Mouse (Mus musculus) cerebellum, adult 9-10 months (tissue): ENCODE measurements at regions not wholly inside any gene's neighbourhood (a gene's known extent, or its start where the extent isn't known, plus 50 kb on each side); places are given as distances from the start of the nearest gene placed in this dataset.

ENCODE experiments used
- DNase-seq: peaks from one replicate; pipeline ENCODE4 v3.0.0; 2022

DNA sequence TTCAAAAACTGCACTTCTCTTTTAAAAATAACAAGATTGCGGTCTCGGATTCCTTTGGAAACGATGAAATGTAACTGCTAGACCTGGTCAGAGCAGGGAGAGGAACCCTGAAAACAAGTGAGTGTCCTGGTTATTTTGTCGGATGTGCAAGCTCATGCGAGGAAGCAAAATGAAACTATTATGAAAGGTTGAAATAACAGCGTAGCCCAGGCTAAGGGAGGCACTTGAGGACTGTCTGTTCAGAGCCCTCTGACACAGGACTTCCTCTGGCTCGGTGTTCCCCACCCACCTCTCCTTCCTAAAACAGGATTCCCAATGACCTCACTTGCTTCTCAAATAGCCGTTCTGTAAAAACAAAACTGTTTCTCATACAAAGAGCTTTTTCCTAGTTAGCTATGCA lies 51.3 kb upstream of the S1pr1 start:
- no peak for DNase-seq

DNA sequence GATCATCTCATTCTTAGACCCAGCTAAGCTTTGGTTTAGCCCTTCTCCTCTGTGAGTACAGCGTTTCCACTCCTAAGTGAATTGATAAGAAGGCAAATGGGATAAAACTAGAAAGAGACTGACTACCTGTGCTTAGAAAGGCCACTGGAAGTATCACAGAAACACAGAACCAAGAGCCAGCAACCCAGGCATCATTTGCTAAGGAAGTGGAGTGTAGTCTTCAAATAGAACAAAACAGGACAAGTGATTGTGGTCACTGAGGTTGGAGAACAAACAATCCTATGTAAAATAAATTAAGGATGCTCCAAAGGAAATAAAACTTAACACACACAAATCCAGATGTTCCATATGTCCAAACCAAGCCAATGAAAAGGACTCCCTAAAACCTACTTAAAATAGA lies 53.4 kb upstream of the S1pr1 start:
- no peak for DNase-seq

DNA sequence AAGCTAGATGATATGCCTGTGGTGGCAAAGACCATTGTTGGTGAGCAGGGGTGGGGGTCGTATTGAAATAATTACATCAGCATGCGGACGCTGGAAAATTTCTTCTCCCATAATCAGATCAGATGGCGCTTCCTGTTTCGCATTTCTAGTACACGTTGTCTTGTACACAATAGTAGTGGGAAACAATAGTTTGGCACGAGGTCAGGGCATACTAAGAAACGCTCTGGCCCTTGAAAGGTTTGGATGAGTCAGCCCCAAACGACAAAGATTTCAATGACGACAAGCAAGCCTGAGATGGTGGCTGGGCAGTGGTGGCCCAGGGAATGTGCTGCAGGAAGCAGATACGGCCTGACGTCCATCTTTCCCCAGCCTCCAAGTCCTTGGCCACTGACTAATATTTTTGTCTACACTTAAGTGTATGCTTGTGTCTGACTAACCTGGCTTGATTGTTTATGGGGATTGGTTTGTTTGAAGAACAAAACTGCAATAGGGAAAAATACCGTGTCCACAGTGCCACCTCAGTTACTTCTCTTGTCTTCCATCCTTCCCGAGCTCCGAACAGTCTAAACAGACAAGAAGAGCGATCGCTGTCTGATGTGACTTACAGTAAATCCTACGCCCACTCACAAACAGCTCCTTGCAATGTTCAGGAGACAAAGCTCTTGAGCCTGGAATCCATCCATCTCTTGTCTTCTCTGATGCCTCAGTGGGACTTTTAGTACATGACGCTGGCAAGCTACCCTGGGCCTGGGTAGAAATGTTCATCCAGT lies 54.1 kb upstream of the S1pr1 start:
- no peak for DNase-seq

DNA sequence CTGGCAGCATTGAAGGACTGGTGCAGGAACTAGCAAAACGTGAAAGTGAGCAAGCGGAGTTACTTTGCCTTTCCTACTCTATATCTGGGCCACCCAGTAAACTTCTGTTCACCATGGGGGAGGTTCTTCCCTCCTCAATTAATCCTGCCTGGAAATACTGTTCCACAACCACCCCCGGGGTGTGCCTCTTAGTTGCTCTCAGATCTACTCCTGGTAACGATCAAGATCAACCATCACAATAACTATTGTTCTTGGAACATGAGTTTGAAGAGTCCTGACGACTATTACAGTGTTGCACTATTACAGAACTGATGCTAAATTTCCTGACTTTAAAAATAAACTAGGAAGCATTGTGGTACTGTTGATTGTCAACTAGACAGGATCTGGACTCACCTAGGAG lies 57.8 kb upstream of the S1pr1 start:
- DNase-seq = no peak

DNA sequence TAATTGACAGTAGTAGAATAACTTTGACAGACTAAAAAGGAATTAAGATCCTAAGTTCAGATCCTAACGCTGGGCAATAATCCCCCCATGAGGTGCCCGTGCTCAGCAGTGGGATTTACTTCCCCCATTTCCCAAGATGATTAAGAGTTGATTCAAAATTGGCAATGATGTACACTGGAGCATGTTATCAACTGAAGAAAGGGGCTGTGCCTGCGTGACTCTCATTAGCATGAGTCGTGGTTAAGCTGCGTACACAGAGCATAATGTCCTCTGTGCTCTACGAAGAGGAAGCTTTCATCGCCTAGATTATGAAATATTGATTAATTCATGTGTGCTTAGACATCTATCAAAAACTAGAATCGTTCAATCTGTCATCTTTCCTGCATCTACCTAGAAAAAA lies 59.4 kb upstream of the S1pr1 start:
- DNase-seq = no peak

GRCm38 (mm10) chr3:115774723-115775122 lies 59.9 kb upstream of the S1pr1 start:
- DNase-seq = no peak

- DNase-seq = no peak
Measured at GRCm38 (mm10) chr3:115779144-115779890, 64.4 kb upstream of the S1pr1 start.

DNA sequence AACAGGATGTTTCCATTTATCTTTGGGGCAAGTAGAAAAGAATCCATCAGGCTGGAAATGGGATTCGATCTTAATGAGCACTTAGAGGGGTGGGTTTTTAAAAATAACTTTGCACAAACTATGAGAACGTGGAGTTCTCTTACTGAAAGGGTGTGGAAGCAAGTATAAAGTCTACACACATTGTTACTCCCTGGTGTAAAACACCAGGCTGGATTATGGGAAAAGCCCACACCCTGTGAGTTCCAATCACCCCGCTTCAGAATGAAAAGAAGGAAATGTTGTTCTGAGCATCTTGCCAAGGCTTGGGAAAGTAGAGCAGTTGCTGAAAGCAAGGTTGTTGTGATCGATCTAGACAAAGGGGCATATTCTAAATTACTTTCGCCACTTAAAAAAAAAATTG lies 65.0 kb upstream of the S1pr1 start:
- no peak for DNase-seq

DNA sequence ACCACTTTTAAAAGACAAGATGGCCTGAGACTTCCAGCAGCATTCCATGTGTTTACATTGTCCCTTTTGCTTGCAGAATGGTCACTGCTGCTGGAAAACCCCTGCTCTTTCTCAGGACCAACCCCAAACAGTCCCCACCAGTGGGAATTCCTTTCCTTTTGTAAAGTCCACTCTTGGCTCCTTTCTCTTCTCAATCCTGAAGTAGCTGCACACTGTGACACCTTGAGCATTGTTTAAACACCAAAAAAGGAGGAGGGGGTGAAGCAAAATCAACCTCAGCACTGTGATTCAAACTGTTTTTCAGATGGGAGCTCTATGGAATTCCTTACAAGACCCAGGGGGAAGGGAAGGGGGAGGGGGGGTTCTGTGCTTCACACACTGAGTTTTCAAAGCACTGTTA lies 67.9 kb upstream of the S1pr1 start:
- no peak for DNase-seq

- no peak for DNase-seq
Measured at GRCm38 (mm10) chr3:115787360-115787759, 72.5 kb upstream of the S1pr1 start.

GRCm38 (mm10) chr3:115788525-115788924 lies 73.7 kb upstream of the S1pr1 start:
- DNase-seq = no peak

DNA sequence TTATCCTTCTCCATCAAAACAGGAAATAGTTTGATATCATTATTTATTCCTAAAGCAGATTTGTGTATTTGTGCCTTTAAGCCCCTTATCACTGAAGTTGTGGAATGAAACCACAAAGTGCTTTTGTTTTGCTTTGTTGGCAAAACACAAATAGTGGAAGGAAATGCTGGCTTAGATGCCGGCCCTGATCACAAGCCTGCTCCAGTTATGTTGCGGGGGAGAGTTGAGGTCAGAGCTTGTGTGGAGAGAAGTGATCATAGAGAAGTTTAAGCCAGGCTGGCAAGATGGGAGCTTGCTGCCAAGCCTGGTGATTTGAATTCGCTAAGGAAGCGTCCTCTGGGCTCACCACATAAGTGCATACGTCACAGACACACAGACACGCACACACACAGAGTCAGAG lies 74.2 kb upstream of the S1pr1 start:
- no peak for DNase-seq

- DNase-seq = no peak
Measured at GRCm38 (mm10) chr3:115792606-115793005, 77.7 kb upstream of the S1pr1 start.

DNA sequence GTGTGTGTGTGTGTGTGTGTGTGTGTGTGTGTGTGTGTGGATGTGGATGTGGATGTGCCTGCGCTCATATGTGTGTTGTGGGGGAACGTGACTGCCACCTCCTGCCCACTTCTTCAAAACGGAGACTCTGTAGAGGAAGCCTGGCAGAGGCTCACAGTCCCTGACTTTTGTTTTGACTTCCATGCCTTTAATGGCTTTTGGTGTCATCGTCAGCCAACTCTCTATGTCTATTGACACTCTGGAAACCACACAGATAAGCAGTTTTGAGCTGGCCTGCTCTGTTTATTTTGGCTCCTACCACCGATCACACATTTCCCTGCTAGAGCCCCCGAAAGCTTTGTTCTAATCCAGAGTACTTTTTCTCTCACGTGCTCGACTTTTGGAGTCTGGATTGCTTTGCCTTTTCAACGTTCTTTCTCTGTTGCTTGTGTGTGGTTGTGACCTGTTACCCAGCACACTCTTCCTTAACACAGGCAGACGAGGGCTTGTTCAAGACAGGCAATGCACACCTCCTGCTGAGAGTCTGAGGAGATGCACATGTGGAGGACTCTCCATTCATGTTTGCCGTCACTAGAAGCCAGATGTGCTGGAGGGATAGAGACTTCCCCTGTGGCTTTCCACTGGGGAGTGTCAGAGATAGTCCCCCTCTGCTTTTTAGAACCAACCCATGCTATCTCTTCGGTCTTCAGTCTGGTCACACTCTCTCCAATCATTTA lies 78.6 kb upstream of the S1pr1 start:
- DNase-seq = no peak

DNA sequence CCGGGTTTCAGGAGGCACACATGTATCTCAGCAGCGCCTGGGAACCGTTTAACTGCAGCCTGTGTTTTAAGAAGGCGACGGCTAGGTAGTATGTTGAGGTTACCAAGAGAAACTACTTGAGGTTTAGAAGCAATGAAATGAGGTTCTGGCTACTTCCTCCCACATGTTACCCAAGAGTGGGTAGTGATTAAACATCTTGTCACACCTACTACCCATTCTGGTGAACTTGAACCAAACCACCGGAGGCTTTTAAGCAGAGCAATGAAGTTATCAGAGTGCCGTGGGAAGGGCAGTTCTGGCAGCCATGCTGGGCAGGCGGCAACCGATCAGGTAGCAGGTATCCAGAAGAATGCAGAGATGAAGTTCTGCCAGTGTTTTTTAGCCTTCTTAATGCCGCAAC lies 84.5 kb upstream of the S1pr1 start:
- no peak for DNase-seq

DNA sequence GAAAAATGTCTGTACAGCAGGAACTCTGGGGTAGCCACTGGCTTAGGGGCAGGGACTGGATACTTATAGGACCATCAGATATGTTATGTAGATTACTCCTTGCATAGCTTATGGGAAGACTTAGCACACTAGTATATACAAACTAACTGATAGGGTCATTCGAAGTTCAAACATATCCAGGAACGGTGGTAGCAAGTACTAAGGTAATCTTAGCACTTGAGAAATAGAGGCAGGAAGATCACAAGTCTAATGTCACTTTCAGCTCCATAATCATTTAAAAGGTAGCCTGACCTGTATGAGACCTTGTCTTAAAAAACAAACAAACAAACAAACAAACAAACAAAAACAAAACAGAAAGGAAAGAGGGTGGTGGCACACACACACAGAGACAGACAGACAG lies 85.1 kb upstream of the S1pr1 start:
- DNase-seq = no peak

DNA sequence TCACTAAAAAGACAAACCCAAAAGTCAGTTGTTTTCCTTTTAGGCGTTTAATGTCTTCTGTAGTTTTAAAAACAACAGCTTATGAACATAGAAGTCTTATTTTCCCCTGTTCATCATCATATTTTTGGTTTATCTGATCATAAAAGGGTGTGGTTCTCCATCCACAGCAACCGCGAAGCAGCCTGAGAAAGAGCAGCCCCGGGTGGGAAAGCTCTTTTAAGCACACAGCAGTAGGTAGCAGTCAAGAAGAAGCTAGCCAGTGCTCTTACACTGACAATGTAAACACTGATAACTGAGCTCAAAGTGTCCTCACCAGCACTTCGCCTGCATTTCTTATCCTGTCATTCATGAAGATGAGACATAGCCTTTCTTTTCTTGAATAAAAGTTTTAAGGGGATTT lies 86.0 kb upstream of the S1pr1 start:
- DNase-seq = no peak

DNA sequence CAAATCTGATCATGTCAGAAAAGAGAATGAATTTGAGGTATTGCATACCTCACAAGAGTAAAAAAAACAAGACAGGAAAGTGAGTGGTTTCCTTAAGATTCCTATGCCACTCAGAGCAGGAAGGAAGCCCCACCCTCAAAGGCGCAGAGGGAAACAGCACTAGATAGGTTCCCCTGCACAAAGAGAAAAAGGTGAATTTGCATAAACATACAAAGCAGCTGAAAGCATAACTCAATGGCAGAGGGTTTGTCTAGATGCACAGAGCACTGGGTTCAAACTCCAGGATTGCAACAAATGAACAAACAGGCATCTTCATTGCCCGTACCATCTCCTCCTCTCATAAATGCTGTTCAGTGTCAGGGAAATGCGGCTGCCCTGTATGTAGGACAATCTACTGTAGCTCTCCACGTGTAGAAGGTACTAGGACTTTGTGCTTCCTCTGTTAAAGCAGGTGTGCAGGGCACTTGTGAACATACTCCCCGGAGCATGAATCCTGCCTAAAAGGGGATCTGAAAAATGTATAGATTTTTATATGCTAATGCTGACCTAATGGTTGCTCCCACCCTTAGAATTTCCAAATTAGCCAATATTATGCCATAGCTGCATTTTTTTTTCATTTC lies 85.9 kb upstream of the Dph5 start:
- no peak for DNase-seq

DNA sequence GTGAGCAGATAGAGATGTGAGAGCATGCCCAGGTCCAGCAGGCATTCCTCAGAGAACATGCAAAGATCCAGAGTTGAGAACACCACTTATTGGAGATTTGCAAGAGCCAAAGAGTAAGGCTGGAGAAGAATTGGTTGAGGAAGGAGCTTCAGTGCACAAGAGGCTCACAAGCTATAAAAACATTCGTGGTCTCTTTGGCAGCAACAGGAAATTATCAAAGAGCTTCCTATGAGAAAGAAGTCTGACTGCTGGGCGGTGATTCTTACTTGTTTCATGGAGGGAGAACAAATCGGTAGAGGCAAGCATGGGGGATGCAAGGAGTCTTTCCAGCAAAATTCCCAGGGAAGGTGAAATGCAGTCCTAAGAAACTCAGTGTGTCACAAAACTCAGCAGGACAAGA lies 83.0 kb upstream of the Dph5 start:
- DNase-seq = no peak

- no peak for DNase-seq
Measured at GRCm38 (mm10) chr3:115807032-115807431, 80.6 kb upstream of the Dph5 start.

DNA sequence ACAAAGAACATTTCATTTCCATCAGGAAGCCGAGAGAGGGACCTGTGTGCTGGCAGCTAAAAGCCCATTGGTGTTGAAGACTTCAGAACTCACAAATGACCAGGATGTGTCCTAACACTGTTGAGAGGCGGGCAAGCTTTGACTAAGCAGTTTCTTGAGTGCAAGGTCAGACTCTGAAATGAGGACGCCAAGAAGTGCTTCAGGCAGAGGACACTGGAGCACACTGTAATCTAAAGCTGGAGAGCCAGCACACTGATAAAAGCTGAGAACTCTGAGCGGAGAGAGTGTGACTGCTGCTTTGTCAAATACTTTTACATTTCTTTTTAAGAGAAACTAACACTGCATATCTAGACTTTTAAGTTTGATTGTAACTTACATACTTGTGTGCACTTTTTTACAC lies 72.5 kb upstream of the Dph5 start:
- no peak for DNase-seq

- no peak for DNase-seq
Measured at GRCm38 (mm10) chr3:115815571-115816156, 72.0 kb upstream of the Dph5 start.
